Mouse (Mus musculus): Measurements from ENCODE around the gene Sh3bp5. TPM values are rescaled to one million over a fixed set of nuclear protein-coding genes. Genes with fewer than 3 reads are reported as not detected.

The Sh3bp5 gene
- polyA plus RNA-seq, 1 experiment from 2014 or later = 33.9 TPM

DNA sequence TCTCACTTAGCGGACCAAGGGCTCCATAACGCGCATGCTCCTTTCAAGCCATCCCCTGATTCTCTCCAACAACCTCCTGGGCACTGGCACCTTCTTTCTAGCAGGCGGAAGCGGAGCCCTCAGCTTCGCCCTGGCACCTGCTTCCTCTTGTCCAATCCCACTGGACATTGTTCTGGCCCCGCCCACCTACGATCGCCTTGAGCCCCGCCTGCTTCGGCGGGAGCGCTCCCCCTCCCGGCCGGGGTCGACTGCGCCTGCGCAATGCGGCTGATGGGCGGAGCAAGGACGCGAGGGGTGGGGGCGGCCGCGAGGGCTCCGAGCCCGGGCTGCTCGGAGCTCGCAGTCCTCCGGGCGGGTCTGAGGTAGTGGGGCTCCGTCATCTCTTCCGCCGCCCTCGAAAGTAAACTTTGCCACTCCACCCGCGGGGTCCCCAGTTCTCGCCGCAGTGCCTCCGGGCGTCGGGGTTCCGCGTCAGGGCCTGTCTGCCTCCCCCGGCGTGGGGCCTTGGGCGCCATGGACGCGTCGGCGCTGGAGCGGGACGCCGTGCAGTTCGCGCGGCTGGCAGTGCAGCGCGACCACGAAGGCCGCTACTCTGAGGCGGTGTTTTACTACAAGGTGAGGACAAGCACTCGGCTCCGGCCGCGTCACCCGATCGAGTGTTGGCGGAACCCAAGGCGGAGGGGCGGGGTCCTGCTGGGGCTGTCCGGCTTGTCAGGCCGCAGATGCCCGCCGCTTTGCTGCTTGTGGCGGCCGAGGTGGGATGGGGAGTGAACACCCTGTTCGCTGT is 99.3 kb downstream of the Sh3bp5 start, which contains the start of gene Capn7:
Gene Capn7 (plus strand): TSS at position 270 of the 787 bp plus-strand sequence.
- Histone ChIP-seq H3K4me1 (ENCODE audit: control insufficient read depth, insufficient read depth, low read length) (peaks cover 17% of the 10 kb centered on the region), H3K4me2 (ENCODE audit: low read length) (peak within 1 kb of the TSS; percentile 75), H3K27me3 (replicated peaks; ENCODE audit: control insufficient read depth, insufficient read depth, low read length) (no peaks in the 10 kb centered on the region), H3K9me3 (replicated peaks; ENCODE audit: control insufficient read depth, low read length) (no peaks in the 10 kb centered on the region), H3K4me3 (ENCODE audit: low read depth, low read length) (peak within 1 kb of the TSS; percentile 75), H3K9ac (ENCODE audit: low read length) (peak within 1 kb of the TSS; percentile 81), H3K27ac (ENCODE audit: low read depth, low read length) (peak within 1 kb of the TSS; percentile 82), H3K36me3 (ENCODE audit: control insufficient read depth, insufficient read depth, low read length) (peaks cover 6% of the 10 kb centered on the region)
- ATAC-seq (peak; percentile 97), DNase-seq (ENCODE audit: low spot score) (peak; percentile 99)
- under 1% methylated on average over 76 of the region's 78 CpGs for WGBS

- peak; percentile 35; the same call in 1 of the 2 replicates for ATAC-seq
- Histone ChIP-seq H3K36me3 (ENCODE audit: control insufficient read depth, insufficient read depth, low read length) (peaks cover 5% of the 10 kb centered on the region), H3K27ac (ENCODE audit: low read depth, low read length) (peak overlapping the region; percentile 58; the same call in 1 of the 2 replicates), H3K4me2 (ENCODE audit: low read length) (peak overlapping the region; percentile 75), H3K9me3 (replicated peaks; ENCODE audit: control insufficient read depth, low read length) (no peaks in the 10 kb centered on the region), H3K4me1 (ENCODE audit: control insufficient read depth, insufficient read depth, low read length) (peaks cover 17% of the 10 kb centered on the region), H3K9ac (ENCODE audit: low read length) (peak overlapping the region; percentile 81), H3K4me3 (ENCODE audit: low read depth, low read length) (peak overlapping the region; percentile 75), H3K27me3 (replicated peaks; ENCODE audit: control insufficient read depth, insufficient read depth, low read length) (no peaks in the 10 kb centered on the region)
- peak; percentile 55 for DNase-seq (ENCODE audit: low spot score)
- 37% methylated on average over 3 of the region's 3 CpGs for WGBS
These were observed 100.1 kb downstream of the Sh3bp5 start for GRCm38 (mm10) chr14:31335765-31336164.

GRCm38 (mm10) chr14:31330957-31331356 is 104.9 kb downstream of the Sh3bp5 start:
- 84% methylated on average over 4 of the region's 4 CpGs for WGBS
- no peaks in the 10 kb centered on the region for H3K27me3 ChIP-seq (replicated peaks; ENCODE audit: control insufficient read depth, insufficient read depth, low read length)
- DNase-seq (ENCODE audit: low spot score) = no peak

DNA sequence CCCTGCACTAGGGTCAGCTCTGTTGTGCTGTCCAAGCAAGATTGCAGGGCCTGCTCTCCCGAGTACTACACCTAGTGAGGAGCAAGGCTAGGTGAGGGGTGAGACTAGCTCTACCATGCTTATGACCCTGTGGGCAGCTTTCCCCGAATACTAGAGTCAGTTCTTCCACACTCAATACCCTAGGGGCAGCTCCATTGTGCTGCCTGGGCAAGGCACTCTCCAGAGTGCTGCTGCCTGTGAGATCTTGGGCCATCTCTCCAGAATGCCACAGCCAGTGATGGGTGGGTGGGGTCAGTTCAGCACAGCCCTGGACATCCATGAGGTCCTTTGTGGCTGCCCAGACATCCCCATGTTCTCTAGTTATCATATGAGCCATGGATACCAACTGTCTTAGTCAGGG is 106.1 kb downstream of the Sh3bp5 start:
- WGBS = 66% methylated on average over 2 of the region's 2 CpGs
- no peaks in the 10 kb centered on the region for H3K27me3 ChIP-seq (replicated peaks; ENCODE audit: control insufficient read depth, insufficient read depth, low read length)

More at GRCm38 (mm10) chr14:31330957-31331356, 104.9 kb downstream of the Sh3bp5 start:
- Histone ChIP-seq H3K4me2 (ENCODE audit: low read length) (no peak overlapping the region), H3K9ac (ENCODE audit: low read length) (no peak overlapping the region), H3K27ac (ENCODE audit: low read depth, low read length) (no peak overlapping the region), H3K4me3 (ENCODE audit: low read depth, low read length) (no peak overlapping the region), H3K36me3 (ENCODE audit: control insufficient read depth, insufficient read depth, low read length) (no peaks in the 10 kb centered on the region), H3K4me1 (ENCODE audit: control insufficient read depth, insufficient read depth, low read length) (peaks cover 4% of the 10 kb centered on the region; the same call in 1 of the 2 replicates), H3K9me3 (replicated peaks; ENCODE audit: control insufficient read depth, low read length) (no peaks in the 10 kb centered on the region)
- no peak for ATAC-seq

GRCm38 (mm10) chr14:31327681-31328080 is 108.2 kb downstream of the Sh3bp5 start:
- 86% methylated on average over 4 of the region's 4 CpGs for WGBS
- ATAC-seq = no peak
- no peak overlapping the region for H3K4me3 ChIP-seq (ENCODE audit: low read depth, low read length)
- no peak overlapping the region for H3K27ac ChIP-seq (ENCODE audit: low read depth, low read length)
- H3K9me3 ChIP-seq (replicated peaks; ENCODE audit: control insufficient read depth, low read length) = no peaks in the 10 kb centered on the region
- H3K4me1 ChIP-seq (ENCODE audit: control insufficient read depth, insufficient read depth, low read length) = no peaks in the 10 kb centered on the region
- no peak overlapping the region for H3K4me2 ChIP-seq (ENCODE audit: low read length)
- no peak for DNase-seq (ENCODE audit: low spot score)
- no peak overlapping the region for H3K9ac ChIP-seq (ENCODE audit: low read length)
- no peaks in the 10 kb centered on the region for H3K27me3 ChIP-seq (replicated peaks; ENCODE audit: control insufficient read depth, insufficient read depth, low read length)
- H3K36me3 ChIP-seq (ENCODE audit: control insufficient read depth, insufficient read depth, low read length) = no peaks in the 10 kb centered on the region

More for the DNA sequence above, 106.1 kb downstream of the Sh3bp5 start:
- Histone ChIP-seq H3K4me1 (ENCODE audit: control insufficient read depth, insufficient read depth, low read length) (no peaks in the 10 kb centered on the region), H3K9me3 (replicated peaks; ENCODE audit: control insufficient read depth, low read length) (no peaks in the 10 kb centered on the region), H3K4me3 (ENCODE audit: low read depth, low read length) (no peak overlapping the region), H3K27ac (ENCODE audit: low read depth, low read length) (no peak overlapping the region), H3K4me2 (ENCODE audit: low read length) (no peak overlapping the region), H3K9ac (ENCODE audit: low read length) (no peak overlapping the region), H3K36me3 (ENCODE audit: control insufficient read depth, insufficient read depth, low read length) (no peaks in the 10 kb centered on the region)
- no peak for DNase-seq (ENCODE audit: low spot score)
- ATAC-seq = no peak

- Histone ChIP-seq H3K27ac (ENCODE audit: low read depth, low read length) (no peak overlapping the region), H3K4me1 (ENCODE audit: control insufficient read depth, insufficient read depth, low read length) (no peaks in the 10 kb centered on the region), H3K9ac (ENCODE audit: low read length) (no peak overlapping the region), H3K36me3 (ENCODE audit: control insufficient read depth, insufficient read depth, low read length) (no peaks in the 10 kb centered on the region), H3K27me3 (replicated peaks; ENCODE audit: control insufficient read depth, insufficient read depth, low read length) (no peaks in the 10 kb centered on the region), H3K4me3 (ENCODE audit: low read depth, low read length) (no peak overlapping the region), H3K4me2 (ENCODE audit: low read length) (no peak overlapping the region), H3K9me3 (replicated peaks; ENCODE audit: control insufficient read depth, low read length) (no peaks in the 10 kb centered on the region)
- 98% methylated on average over 1 of the region's 1 CpGs for WGBS
- DNase-seq (ENCODE audit: low spot score) (no peak), ATAC-seq (no peak)
These were observed 108.7 kb downstream of the Sh3bp5 start for GRCm38 (mm10) chr14:31327196-31327595.

DNA sequence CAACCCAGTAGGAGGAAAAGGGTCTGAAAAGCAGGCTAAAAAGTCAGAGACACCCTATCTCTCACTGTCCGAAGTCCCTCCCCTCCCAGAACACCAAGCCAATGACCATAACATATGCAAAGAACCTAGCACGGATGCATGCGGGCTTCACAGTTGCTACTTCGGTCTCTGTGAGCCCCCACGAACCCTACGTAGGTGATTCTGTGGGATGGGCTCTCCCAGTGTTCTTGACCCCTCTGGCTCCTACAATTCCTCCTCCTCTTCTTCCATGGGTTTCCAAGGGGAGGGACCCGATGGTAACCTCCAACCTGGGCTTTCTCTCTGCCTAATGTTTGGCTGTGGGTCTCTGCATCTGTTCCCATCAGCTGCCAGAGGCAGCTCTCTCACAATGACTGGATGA is 109.1 kb downstream of the Sh3bp5 start:
- Histone ChIP-seq H3K27ac (ENCODE audit: low read depth, low read length) (no peak overlapping the region), H3K36me3 (ENCODE audit: control insufficient read depth, insufficient read depth, low read length) (no peaks in the 10 kb centered on the region), H3K4me3 (ENCODE audit: low read depth, low read length) (no peak overlapping the region), H3K27me3 (replicated peaks; ENCODE audit: control insufficient read depth, insufficient read depth, low read length) (no peaks in the 10 kb centered on the region), H3K4me1 (ENCODE audit: control insufficient read depth, insufficient read depth, low read length) (no peaks in the 10 kb centered on the region), H3K4me2 (ENCODE audit: low read length) (no peak overlapping the region), H3K9ac (ENCODE audit: low read length) (no peak overlapping the region), H3K9me3 (replicated peaks; ENCODE audit: control insufficient read depth, low read length) (no peaks in the 10 kb centered on the region)
- ATAC-seq = no peak
- DNase-seq (ENCODE audit: low spot score) = no peak
- 85% methylated on average over 7 of the region's 7 CpGs for WGBS

- Histone ChIP-seq H3K36me3 (ENCODE audit: control insufficient read depth, insufficient read depth, low read length) (no peaks in the 10 kb centered on the region), H3K4me1 (ENCODE audit: control insufficient read depth, insufficient read depth, low read length) (no peaks in the 10 kb centered on the region), H3K9me3 (replicated peaks; ENCODE audit: control insufficient read depth, low read length) (no peaks in the 10 kb centered on the region), H3K4me3 (ENCODE audit: low read depth, low read length) (no peak overlapping the region), H3K4me2 (ENCODE audit: low read length) (no peak overlapping the region), H3K27ac (ENCODE audit: low read depth, low read length) (no peak overlapping the region), H3K27me3 (replicated peaks; ENCODE audit: control insufficient read depth, insufficient read depth, low read length) (no peaks in the 10 kb centered on the region), H3K9ac (ENCODE audit: low read length) (no peak overlapping the region)
- no peak for DNase-seq (ENCODE audit: low spot score)
- WGBS = 41% methylated on average over 5 of the region's 5 CpGs
- ATAC-seq = no peak
These were observed 110.3 kb downstream of the Sh3bp5 start for GRCm38 (mm10) chr14:31325551-31325950.

DNA sequence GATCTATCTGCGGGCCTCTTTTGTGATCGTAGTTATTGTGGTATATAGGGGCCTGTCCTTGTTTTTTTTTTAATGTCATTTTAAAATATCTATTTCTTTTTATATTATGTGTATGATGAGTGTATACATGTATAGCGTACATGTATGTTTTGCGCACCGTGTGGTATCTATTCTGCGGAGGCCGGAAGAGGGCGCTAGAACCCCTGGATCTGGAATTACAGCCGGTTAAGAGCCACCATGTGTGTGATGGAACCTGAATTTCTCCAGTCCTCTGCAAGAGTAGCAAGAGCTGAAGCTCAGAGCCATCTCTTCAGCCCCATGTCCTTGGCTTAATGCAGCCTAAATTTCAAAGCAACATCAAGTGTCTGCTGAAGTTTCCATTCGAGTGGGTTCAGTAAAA is 111.0 kb downstream of the Sh3bp5 start:
- no peaks in the 10 kb centered on the region for H3K4me1 ChIP-seq (ENCODE audit: control insufficient read depth, insufficient read depth, low read length)
- H3K27me3 ChIP-seq (replicated peaks; ENCODE audit: control insufficient read depth, insufficient read depth, low read length) = no peaks in the 10 kb centered on the region
- H3K27ac ChIP-seq (ENCODE audit: low read depth, low read length) = no peak overlapping the region
- H3K9ac ChIP-seq (ENCODE audit: low read length) = no peak overlapping the region
- H3K4me3 ChIP-seq (ENCODE audit: low read depth, low read length) = no peak overlapping the region
- H3K9me3 ChIP-seq (replicated peaks; ENCODE audit: control insufficient read depth, low read length) = no peaks in the 10 kb centered on the region
- no peak for ATAC-seq
- no peak overlapping the region for H3K4me2 ChIP-seq (ENCODE audit: low read length)
- H3K36me3 ChIP-seq (ENCODE audit: control insufficient read depth, insufficient read depth, low read length) = no peaks in the 10 kb centered on the region
- 76% methylated on average over 10 of the region's 10 CpGs for WGBS
- no peak for DNase-seq (ENCODE audit: low spot score)
